Mouse (Mus musculus) MEL (cell line): Measurements from ENCODE around the gene Triobp. TPM values are rescaled to one million over a fixed set of nuclear protein-coding genes. Genes with fewer than 3 reads are reported as not detected.
A peak's percentile ranks its signal among the peaks of the same experiment; 100 is the strongest.

Experiments
- DNase-seq: peaks from one replicate; pipeline ENCODE4 v3.0.0; 2011; ENCODE audit warnings: low read depth, low spot score
- H3K27ac ChIP-seq: 2 replicates; pipeline ENCODE4 v1.5.1; 2012; ENCODE audit warnings: low read depth, mild to moderate bottlenecking, control low read depth, low read length, moderate library complexity; ENCODE audit not compliant: control insufficient read depth
- H3K27me3 ChIP-seq, 2 experiments: fragments of 150-350 bp in 1 of 2; sonication (generic) in 1 of 2; 2 replicates each; pipeline ENCODE4 v1.6.1; 2012; ENCODE audit warnings: low read length in 2 of 2, mild to moderate bottlenecking in 2 of 2, improper control_type of control experiment in 1 of 2, moderate library complexity in 1 of 2; ENCODE audit not compliant: insufficient read depth in 2 of 2, control insufficient read depth in 1 of 2
- H3K36me3 ChIP-seq, 2 experiments: 2 replicates each; pipeline ENCODE4 v1.6.1; 2012 to 2014; ENCODE audit warnings: low read length in 2 of 2, improper control_type of control experiment in 1 of 2, inconsistent platforms in 1 of 2, mild to moderate bottlenecking in 1 of 2; ENCODE audit not compliant: insufficient read depth in 2 of 2, control insufficient read depth in 1 of 2
- H3K4me1 ChIP-seq, 2 experiments: fragments of 150-350 bp in 1 of 2; sonication (generic) in 1 of 2; 2 replicates each; pipeline ENCODE4 v1.6.1; 2012; ENCODE audit warnings: low read length in 2 of 2, improper control_type of control experiment in 1 of 2, mild to moderate bottlenecking in 1 of 2; ENCODE audit not compliant: insufficient read depth in 2 of 2, control insufficient read depth in 1 of 2
- H3K4me3 ChIP-seq, 2 experiments: fragments of 150-350 bp in 1 of 2; sonication (generic) in 1 of 2; 2 replicates each; pipeline ENCODE4 v1.5.1; 2012; ENCODE audit warnings: low read depth in 2 of 2, low read length in 2 of 2, mild to moderate bottlenecking in 2 of 2, moderate library complexity in 2 of 2, control low read depth in 1 of 2, improper control_type of control experiment in 1 of 2; ENCODE audit not compliant: control insufficient read depth in 1 of 2, insufficient read depth in 1 of 2
- H3K79me2 ChIP-seq: 2 replicates; pipeline ENCODE4 v1.6.1; 2012; ENCODE audit warnings: mild to moderate bottlenecking, low read length, moderate library complexity; ENCODE audit not compliant: control insufficient read depth, poor library complexity, insufficient read depth
- H3K9ac ChIP-seq: 2 replicates; pipeline ENCODE4 v1.6.1; 2012; ENCODE audit warnings: low read depth, mild to moderate bottlenecking, control low read depth, low read length, moderate library complexity; ENCODE audit not compliant: control insufficient read depth, poor library complexity, severe bottlenecking
- H3K9me3 ChIP-seq: fragments of 150-350 bp; sonication (generic); replicated peaks from 2 replicates; pipeline ENCODE4 v1.6.1; 2012; ENCODE audit warnings: mild to moderate bottlenecking, low read length, improper control_type of control experiment, moderate library complexity; ENCODE audit not compliant: insufficient read depth
- E2F4 ChIP-seq: IDR thresholded peaks from 2 replicates; pipeline ENCODE4 v1.6.1; 2011; ENCODE audit warnings: low read depth, low read length, improper control_type of control experiment, borderline replicate concordance
- GABPA ChIP-seq: IDR thresholded peaks from 2 replicates; pipeline ENCODE4 v1.6.1; 2012; ENCODE audit warnings: low read depth, mild to moderate bottlenecking, inconsistent platforms, low read length, improper control_type of control experiment, moderate library complexity
- GATA1 ChIP-seq: IDR thresholded peaks from 2 replicates; pipeline ENCODE4 v1.6.1; 2011; ENCODE audit warnings: low read depth, low read length, improper control_type of control experiment
- HCFC1 ChIP-seq: IDR thresholded peaks from 2 replicates; pipeline ENCODE4 v1.6.1; 2012; ENCODE audit warnings: low read depth, mild to moderate bottlenecking, inconsistent platforms, low read length, improper control_type of control experiment, moderate library complexity
- KAT2A ChIP-seq: conservative IDR thresholded peaks from 2 replicates; pipeline ENCODE4 v1.6.1; 2012; ENCODE audit warnings: low read depth, low read length, improper control_type of control experiment, inconsistent platforms
- MAX ChIP-seq: IDR thresholded peaks from 2 replicates; pipeline ENCODE4 v1.6.1; 2011; ENCODE audit warnings: low read length, improper control_type of control experiment
- MAZ ChIP-seq: IDR thresholded peaks from 2 replicates; pipeline ENCODE4 v1.6.1; 2012; ENCODE audit warnings: low read depth, mild to moderate bottlenecking, inconsistent platforms, low read length, improper control_type of control experiment
- MEF2A ChIP-seq: IDR thresholded peaks from 2 replicates; pipeline ENCODE4 v1.6.1; 2014; ENCODE audit warnings: low read depth, mild to moderate bottlenecking, inconsistent platforms, low read length, improper control_type of control experiment; ENCODE audit not compliant: poor library complexity, insufficient replicate concordance, severe bottlenecking; ENCODE audit errors: extremely low read depth
- MXI1 ChIP-seq: IDR thresholded peaks from 2 replicates; pipeline ENCODE4 v1.6.1; 2011; ENCODE audit warnings: mild to moderate bottlenecking, low read depth, low read length, improper control_type of control experiment
- MYC ChIP-seq: IDR thresholded peaks from 2 replicates; pipeline ENCODE4 v1.6.1; 2011; ENCODE audit warnings: low read depth, mild to moderate bottlenecking, low read length, improper control_type of control experiment, moderate library complexity
- NELFE ChIP-seq: IDR thresholded peaks from 2 replicates; pipeline ENCODE4 v1.6.1; 2011; ENCODE audit warnings: low read depth, low read length, improper control_type of control experiment
- NRF1 ChIP-seq: IDR thresholded peaks from 2 replicates; pipeline ENCODE4 v1.6.1; 2014; ENCODE audit warnings: low read depth, mild to moderate bottlenecking, inconsistent platforms, low read length, improper control_type of control experiment, moderate library complexity; ENCODE audit not compliant: poor library complexity, insufficient read depth, severe bottlenecking
- POLR2A ChIP-seq, 2 experiments: IDR thresholded peaks; 2 replicates each; pipeline ENCODE4 v1.6.1; 2011 to 2012; ENCODE audit warnings: low read length in 2 of 2, mild to moderate bottlenecking in 2 of 2, control low read depth in 1 of 2, improper control_type of control experiment in 1 of 2, low read depth in 1 of 2, moderate library complexity in 1 of 2; ENCODE audit not compliant: control insufficient read depth in 1 of 2, insufficient read depth in 1 of 2, poor library complexity in 1 of 2
- POLR2AphosphoS2 ChIP-seq: IDR thresholded peaks from 2 replicates; pipeline ENCODE4 v1.6.1; 2011; ENCODE audit warnings: low read length, improper control_type of control experiment
- SIN3A ChIP-seq: IDR thresholded peaks from 2 replicates; pipeline ENCODE4 v1.6.1; 2012; ENCODE audit warnings: low read length, improper control_type of control experiment, inconsistent platforms
- TCF12 ChIP-seq: IDR thresholded peaks from 2 replicates; pipeline ENCODE4 v1.6.1; 2014; ENCODE audit warnings: low read depth, mild to moderate bottlenecking, inconsistent platforms, low read length, improper control_type of control experiment, moderate library complexity
- ZC3H11A ChIP-seq: IDR thresholded peaks from 2 replicates; pipeline ENCODE4 v1.6.1; 2012; ENCODE audit warnings: low read depth, mild to moderate bottlenecking, inconsistent platforms, low read length, improper control_type of control experiment
- ZKSCAN1 ChIP-seq: IDR thresholded peaks from 2 replicates; pipeline ENCODE4 v1.6.1; 2012; ENCODE audit warnings: low read depth, mild to moderate bottlenecking, inconsistent platforms, low read length, improper control_type of control experiment, moderate library complexity
- polyA plus RNA-seq, 2 experiments: library from polyadenylated mRNA; stranded (reverse) in 1 of 2; unstranded in 1 of 2; fragments of >175 nt in 1 of 2; fragments of >200 nt in 1 of 2; gene quantifications; 2 replicates each; pipeline versions ENCODE4 v1.2.1 to v1.2.4; 2012; ENCODE audit warnings: low replicate concordance in 2 of 2, low read depth in 1 of 2; ENCODE audit not compliant: insufficient read length in 2 of 2, insufficient read depth in 1 of 2, missing spikeins in 1 of 2
- total RNA-seq: library from RNA; depleted of rRNA; stranded (reverse); fragments of 300-350 nt; gene quantifications from 2 replicates; pipeline ENCODE4 v1.2.3, GENCODE M21; 2012

Gene Triobp
- total and polyA plus RNA-seq, 3 experiments = 18.4 to 31.3 TPM; not detected in 1

GRCm38 (mm10) chr15:78899740-78900584 is 47.6 kb upstream of the Triobp start, which contains the start of gene Sh3bp1:
Sh3bp1 (plus strand) TSS chr15:78899768.
- no peaks in the 10 kb centered on the region for H3K27me3 ChIP-seq
- peak; percentile 86 for DNase-seq
- no peaks in the 10 kb centered on the region for H3K9me3 ChIP-seq
- H3K4me3 ChIP-seq = peak within 1 kb of the TSS; percentile 93 to 97
- peak within 1 kb of the TSS; percentile 91 for H3K9ac ChIP-seq
- peaks cover 0 to 15% of the 10 kb centered on the region in 2 experiments; a peak in 2 of 4 replicates for H3K36me3 ChIP-seq
- TF ChIP-seq HCFC1 (peak; percentile 22; the same call in 1 of the 2 replicates), KAT2A (no peak), GATA1 (no peak), ZKSCAN1 (no peak), SIN3A (peak; percentile 41; the same call in 1 of the 2 replicates), POLR2A (IDR thresholded peaks at IDR 0.05; ENCODE audit: control insufficient read depth in 1 of 2, insufficient read depth in 1 of 2, low read depth in 1 of 2, low read length in 2 of 2, poor library complexity in 1 of 2) (peak; percentile 64 to 81; a peak in 3 of 4 replicates), MEF2A (no peak), TCF12 (no peak), GABPA (no peak), MAZ (no peak; the same call in 1 of the 2 replicates), NELFE (peak; percentile 46; the same call in 1 of the 2 replicates), MYC (no peak), ZC3H11A (no peak), E2F4 (no peak), MAX (0 out of 2 replicates have a peak, but pooled peaks have one; percentile 6), NRF1 (peak; percentile 44; the same call in 1 of the 2 replicates), MXI1 (peak; percentile 7; the same call in 1 of the 2 replicates), POLR2AphosphoS2 (no peak)
- TF ChIP-seq, all 39 proteins: peak for 7
- Histone ChIP-seq H3K27ac (peak within 1 kb of the TSS; percentile 68), H3K4me1 (peaks cover 11 to 24% of the 10 kb centered on the region in 2 experiments), H3K79me2 (peaks cover 12% of the 10 kb centered on the region)
